In the genomic region with DNA sequence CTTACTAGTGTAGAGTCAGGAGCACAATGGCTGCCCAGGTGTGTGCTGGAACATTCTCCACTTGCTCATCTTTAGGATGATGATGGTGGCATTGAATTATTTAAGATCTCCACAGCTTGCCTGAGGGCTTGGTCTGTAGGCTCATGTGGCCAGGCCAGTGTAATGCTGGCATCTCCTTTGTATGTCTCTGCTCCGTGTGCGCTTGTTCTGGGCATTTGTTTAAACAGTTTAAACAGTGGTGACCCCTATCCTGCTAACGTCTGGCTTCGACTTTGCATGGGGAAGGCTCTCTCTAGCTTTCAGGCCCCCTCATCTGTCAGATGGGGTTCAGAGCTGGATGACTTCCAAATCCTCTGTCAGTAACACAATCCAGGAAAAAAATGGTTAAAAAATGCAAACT, we compare ENCODE assay signal across 23 mouse cellular contexts. TPM values are rescaled to one million over a fixed set of nuclear protein-coding genes. Genes with fewer than 3 reads are reported as not detected.
DNase-seq lines count a peak whose midpoint lies in the region; ATAC-seq and TF ChIP-seq lines count a peak whose summit lies in the region.
"Had no signal": no experiment of that assay in that cellular context is flagged by ENCODE, and none has a peak within 500 bp of the region (broad histone marks: within the 10 kb centered on the region; RNA-seq: fewer than 3 reads in every experiment).

No protein-coding gene starts in this region.

- no peaks in the 10 kb centered on the region for H3K27me3 ChIP-seq in forebrain, embryonic 14.5 days (replicated peaks; ENCODE audit: control insufficient read depth, insufficient read depth, low read length)
- no peaks in the 10 kb centered on the region for H3K27me3 ChIP-seq in forebrain, embryonic 15.5 days
- H3K27me3 ChIP-seq in liver, postnatal 0 days (ENCODE audit: insufficient read depth, low read length): no peaks in the 10 kb centered on the region
- no peaks in the 10 kb centered on the region for H3K27me3 ChIP-seq in liver, embryonic 12.5 days (replicated peaks)
- H3K27me3 ChIP-seq in neural tube, embryonic 13.5 days: no peaks in the 10 kb centered on the region
- H3K27me3 ChIP-seq: heart, embryonic 12.5 days; hindbrain, embryonic 15.5 days; liver, embryonic 13.5 days had no signal

- no peak overlapping the region; the same call in 1 of the 2 replicates for H3K27ac ChIP-seq in forebrain, embryonic 14.5 days (ENCODE audit: low read depth, low read length)
- H3K27ac ChIP-seq in forebrain, embryonic 15.5 days (replicated peaks): no peak overlapping the region
- H3K27ac ChIP-seq in liver, postnatal 0 days (ENCODE audit: low read depth): peak overlapping the region; percentile 75; the same call in 1 of the 2 replicates
- no peak overlapping the region for H3K27ac ChIP-seq in liver, embryonic 12.5 days
- peak overlapping the region; percentile 14; the same call in 1 of the 2 replicates for H3K27ac ChIP-seq in neural tube, embryonic 13.5 days (replicated peaks)
- H3K27ac ChIP-seq: hindbrain, embryonic 15.5 days; layer of hippocampus, adult 2 months; liver, embryonic 13.5 days had no signal

- no peak overlapping the region for H3K9ac ChIP-seq in forebrain, embryonic 14.5 days (ENCODE audit: low read length)
- H3K9ac ChIP-seq in forebrain, embryonic 15.5 days (replicated peaks): no peak overlapping the region
- H3K9ac ChIP-seq in liver, postnatal 0 days (replicated peaks): no peak overlapping the region
- H3K9ac ChIP-seq in liver, embryonic 12.5 days: no peak overlapping the region
- H3K9ac ChIP-seq in neural tube, embryonic 13.5 days: no peak overlapping the region
- H3K9ac ChIP-seq: heart, embryonic 12.5 days; hindbrain, embryonic 15.5 days; liver, embryonic 13.5 days had no signal

- H3K36me3 ChIP-seq in forebrain, embryonic 14.5 days (ENCODE audit: control insufficient read depth, insufficient read depth, low read length): no peaks in the 10 kb centered on the region
- H3K36me3 ChIP-seq in forebrain, embryonic 15.5 days: no peaks in the 10 kb centered on the region
- H3K36me3 ChIP-seq in liver, postnatal 0 days (replicated peaks; ENCODE audit: insufficient read depth, low read length): no peaks in the 10 kb centered on the region
- H3K36me3 ChIP-seq in liver, embryonic 12.5 days: no peaks in the 10 kb centered on the region
- H3K36me3 ChIP-seq in neural tube, embryonic 13.5 days: no peaks in the 10 kb centered on the region
- H3K36me3 ChIP-seq: heart, embryonic 12.5 days; hindbrain, embryonic 15.5 days; liver, embryonic 13.5 days had no signal

- peak; percentile 26 for DNase-seq in cerebellum, adult 9-10 months
- DNase-seq in cerebellum, adult 18-20 months: no peak
- peak; percentile 21 for DNase-seq in forebrain, embryonic 14.5 days (ENCODE audit: low spot score)
- DNase-seq in liver, postnatal 0 days: no peak
- no peak for DNase-seq in neural tube, embryonic 10.5 days (ENCODE audit: extremely low spot score, low spot score)
- DNase-seq: adrenal gland, adult 8-10 months; cerebellum, adult 8-10 months; gastrocnemius, postnatal 25 days; heart, adult 18-20 months; heart, postnatal 10 days; layer of hippocampus, postnatal 36 days; liver, embryonic 13.5 days; lung, postnatal 10 days; right cerebral cortex, postnatal 25 days; spleen, adult 18-20 months had no signal

- TF ChIP-seq CTCF in liver, postnatal 0 days (IDR thresholded peaks at IDR 0.05; ENCODE audit: low read depth): no peak

- no peak for TF ChIP-seq EP300 in liver, postnatal 0 days (IDR thresholded peaks at IDR 0.05; ENCODE audit: low read depth)

- H3K9me3 ChIP-seq in forebrain, embryonic 14.5 days (replicated peaks; ENCODE audit: control insufficient read depth, low read length): no peaks in the 10 kb centered on the region
- no peaks in the 10 kb centered on the region for H3K9me3 ChIP-seq in forebrain, embryonic 15.5 days
- H3K9me3 ChIP-seq in liver, postnatal 0 days (ENCODE audit: low read length): no peaks in the 10 kb centered on the region
- no peaks in the 10 kb centered on the region for H3K9me3 ChIP-seq in liver, embryonic 12.5 days (replicated peaks)
- no peaks in the 10 kb centered on the region for H3K9me3 ChIP-seq in neural tube, embryonic 13.5 days
- H3K9me3 ChIP-seq: heart, embryonic 12.5 days; hindbrain, embryonic 15.5 days; liver, embryonic 13.5 days had no signal

- ATAC-seq in forebrain, embryonic 14.5 days: peak; percentile 28; the same call in 1 of the 2 replicates
- no peak for ATAC-seq in forebrain, embryonic 15.5 days (replicated peaks)
- no peak for ATAC-seq in liver, postnatal 0 days
- no peak for ATAC-seq in liver, embryonic 12.5 days
- ATAC-seq in neural tube, embryonic 13.5 days (ENCODE audit: low read depth): peak; percentile 20; the same call in 1 of the 2 replicates
- ATAC-seq: activated CD4-positive, CD25-positive, alpha-beta regulatory T cell, adult 4 months; intestine, embryonic 16.5 days had no signal

- H3K4me1 ChIP-seq in forebrain, embryonic 14.5 days (ENCODE audit: control insufficient read depth, insufficient read depth, low read length): peaks cover 16% of the 10 kb centered on the region
- H3K4me1 ChIP-seq in forebrain, embryonic 15.5 days: peaks cover 14% of the 10 kb centered on the region
- H3K4me1 ChIP-seq in liver, postnatal 0 days (ENCODE audit: insufficient read depth): peaks cover 64% of the 10 kb centered on the region
- peaks cover 70% of the 10 kb centered on the region for H3K4me1 ChIP-seq in liver, embryonic 12.5 days
- peaks cover 42% of the 10 kb centered on the region for H3K4me1 ChIP-seq in neural tube, embryonic 13.5 days (replicated peaks)

- no peak overlapping the region for H3K4me3 ChIP-seq in forebrain, embryonic 14.5 days (ENCODE audit: low read depth, low read length)
- H3K4me3 ChIP-seq in forebrain, embryonic 15.5 days: no peak overlapping the region
- no peak overlapping the region for H3K4me3 ChIP-seq in liver, postnatal 0 days (ENCODE audit: low read depth, low read length)
- H3K4me3 ChIP-seq in liver, embryonic 12.5 days: no peak overlapping the region
- H3K4me3 ChIP-seq in neural tube, embryonic 13.5 days: no peak overlapping the region
- H3K4me3 ChIP-seq: heart, embryonic 12.5 days; hindbrain, embryonic 15.5 days; layer of hippocampus, adult 2 months; liver, embryonic 13.5 days had no signal

- H3K4me2 ChIP-seq in forebrain, embryonic 14.5 days (ENCODE audit: low read length): no peak overlapping the region
- H3K4me2 ChIP-seq in forebrain, embryonic 15.5 days (replicated peaks): no peak overlapping the region
- H3K4me2 ChIP-seq in liver, postnatal 0 days (ENCODE audit: low read depth, low read length): no peak overlapping the region
- no peak overlapping the region for H3K4me2 ChIP-seq in liver, embryonic 12.5 days
- no peak overlapping the region for H3K4me2 ChIP-seq in neural tube, embryonic 13.5 days
- H3K4me2 ChIP-seq: heart, embryonic 12.5 days; hindbrain, embryonic 15.5 days; liver, embryonic 13.5 days had no signal

- WGBS in forebrain, embryonic 14.5 days: 14% methylated on average over 4 of the region's 4 CpGs
- 18% methylated on average over 4 of the region's 4 CpGs for WGBS in forebrain, embryonic 15.5 days
- 54% methylated on average over 4 of the region's 4 CpGs for WGBS in liver, postnatal 0 days (ENCODE audit: insufficient replicate concordance)
- 63% methylated on average over 4 of the region's 4 CpGs for WGBS in liver, embryonic 12.5 days (ENCODE audit: insufficient replicate concordance)
- WGBS in neural tube, embryonic 13.5 days: 40% methylated on average over 4 of the region's 4 CpGs

RNA-seq across cellular contexts. Expression of a gene that starts 8.3 kb away (rescaled TPM):
- polyA plus RNA-seq in forebrain, embryonic 14.5 days (2014; fragmentation: Nextera tagmentation; extraction: Ambion mirVana): 33.3 and 40.0 TPM in 2 replicates
- 30.5 and 36.1 TPM in 2 replicates for polyA plus RNA-seq in forebrain, embryonic 15.5 days (2015; fragmentation: Nextera tagmentation; extraction: Ambion mirVana)
- 18.6 and 20.8 TPM in 2 replicates for polyA plus RNA-seq in liver, postnatal 0 days (2015; fragmentation: Nextera tagmentation; extraction: Ambion mirVana)
- polyA plus RNA-seq in liver, embryonic 12.5 days (2016; fragmentation: Nextera tagmentation; extraction: Ambion mirVana): 17.6 and 18.6 TPM in 2 replicates
- polyA plus RNA-seq in neural tube, embryonic 13.5 days (2015; fragmentation: Nextera tagmentation; extraction: Ambion mirVana): 77.0 and 79.2 TPM in 2 replicates

Comparison
In these comparisons a context has a peak if more than half of its experiments do, and no peak if none do; other contexts are left out.
1. DNase-seq: peak in cerebellum, adult 9-10 months (single experiment) and forebrain, embryonic 14.5 days (single experiment); none in cerebellum, adult 18-20 months (0 of 2), liver, postnatal 0 days (single experiment) and neural tube, embryonic 10.5 days (single experiment).
2. ATAC-seq: peak in forebrain, embryonic 14.5 days (single experiment) and neural tube, embryonic 13.5 days (single experiment); none in forebrain, embryonic 15.5 days (single experiment), liver, postnatal 0 days (single experiment) and liver, embryonic 12.5 days (single experiment).
3. H3K27ac ChIP-seq: peak in liver, postnatal 0 days (single experiment) and neural tube, embryonic 13.5 days (single experiment); none in forebrain, embryonic 14.5 days (single experiment), forebrain, embryonic 15.5 days (single experiment) and liver, embryonic 12.5 days (single experiment).